Mouse (Mus musculus) heart, embryonic 13.5 days (tissue): Measurements from ENCODE around the gene Kif3c. TPM values are rescaled to one million over a fixed set of nuclear protein-coding genes. Genes with fewer than 3 reads are reported as not detected.

ENCODE experiments used
- ATAC-seq: fragments of 200-750 bp; cut with Nextera tagmentation; 2 replicates; pipeline ENCODE4 v1.8.0; 2017; ENCODE audit warnings: moderate TSS enrichment; ENCODE audit not compliant: insufficient number of reproducible peaks, low FRiP score, low TSS enrichment; ENCODE audit errors: extremely low read depth
- H3K27ac ChIP-seq: fragments of 300-500 bp; sonication (generic); replicated peaks from 2 replicates; pipeline ENCODE4 v1.5.1; 2015; ENCODE audit warnings: moderate library complexity, mild to moderate bottlenecking, inconsistent platforms
- H3K27me3 ChIP-seq: fragments of 300-500 bp; sonication (generic); replicated peaks from 2 replicates; pipeline ENCODE4 v1.6.1; 2015; ENCODE audit warnings: mild to moderate bottlenecking, inconsistent platforms
- H3K36me3 ChIP-seq: fragments of 300-500 bp; sonication (generic); 2 replicates; pipeline ENCODE4 v1.6.1; 2015; ENCODE audit warnings: mild to moderate bottlenecking, inconsistent platforms
- H3K4me1 ChIP-seq: fragments of 300-500 bp; sonication (generic); 2 replicates; pipeline ENCODE4 v1.6.1; 2015; ENCODE audit warnings: inconsistent platforms
- H3K4me2 ChIP-seq: fragments of 300-500 bp; sonication (generic); 2 replicates; pipeline ENCODE4 v1.6.1; 2015; ENCODE audit warnings: inconsistent platforms, mild to moderate bottlenecking, moderate library complexity
- H3K4me3 ChIP-seq: fragments of 300-500 bp; sonication (generic); 2 replicates; pipeline ENCODE4 v1.5.1; 2015; ENCODE audit warnings: moderate library complexity, mild to moderate bottlenecking, inconsistent platforms
- H3K9ac ChIP-seq: fragments of 300-500 bp; sonication (generic); 2 replicates; pipeline ENCODE4 v1.6.1; 2015; ENCODE audit warnings: inconsistent platforms, mild to moderate bottlenecking, moderate library complexity
- H3K9me3 ChIP-seq: fragments of 300-500 bp; sonication (generic); 2 replicates; pipeline ENCODE4 v1.6.1; 2016; ENCODE audit warnings: inconsistent platforms
- WGBS: fragments of 180-500 bp; shearing (Covaris S2); methylation state at CpG from one replicate; pipeline ENCODE4 v1.1.7; 2015; ENCODE audit warnings: mixed read lengths; 5-methylcytosine and 5-hydroxymethylcytosine counted together
- polyA plus RNA-seq: library from polyadenylated mRNA; unstranded; fragments of >200 nt; fragmentation: Nextera tagmentation; extraction: Ambion mirVana; gene quantifications from 2 replicates; pipeline ENCODE4 v1.2.1, GENCODE M21; 2015

Kif3c gene
- polyA plus RNA-seq, 1 experiment from 2014 or later: 5.6 TPM

GRCm38 (mm10) chr12:3440916-3441315 lies 76.0 kb downstream of the Kif3c start:
- Histone ChIP-seq H3K4me3 (no peak overlapping the region), H3K4me1 (peaks cover 13% of the 10 kb centered on the region), H3K9me3 (no peaks in the 10 kb centered on the region), H3K4me2 (no peak overlapping the region), H3K27ac (no peak overlapping the region), H3K9ac (no peak overlapping the region), H3K27me3 (no peaks in the 10 kb centered on the region), H3K36me3 (peaks cover 24% of the 10 kb centered on the region)
- WGBS: 66% methylated on average over 2 of the region's 2 CpGs
- ATAC-seq: no peak

- no peaks in the 10 kb centered on the region for H3K27me3 ChIP-seq
- ATAC-seq: no peak
Observed at GRCm38 (mm10) chr12:3441361-3441760, 76.4 kb downstream of the Kif3c start.

GRCm38 (mm10) chr12:3453554-3453953 lies 88.6 kb downstream of the Kif3c start:
- no peak for ATAC-seq
- Histone ChIP-seq H3K9me3 (no peaks in the 10 kb centered on the region), H3K27ac (no peak overlapping the region), H3K4me1 (no peaks in the 10 kb centered on the region), H3K4me3 (no peak overlapping the region), H3K9ac (no peak overlapping the region), H3K36me3 (peaks cover 57% of the 10 kb centered on the region), H3K4me2 (no peak overlapping the region), H3K27me3 (no peaks in the 10 kb centered on the region)
- WGBS: 92% methylated on average over 3 of the region's 3 CpGs

More at GRCm38 (mm10) chr12:3441361-3441760, 76.4 kb downstream of the Kif3c start:
- Histone ChIP-seq H3K4me3 (no peak overlapping the region), H3K4me2 (no peak overlapping the region), H3K9ac (no peak overlapping the region), H3K9me3 (no peaks in the 10 kb centered on the region), H3K4me1 (peaks cover 13% of the 10 kb centered on the region), H3K36me3 (peaks cover 24% of the 10 kb centered on the region), H3K27ac (no peak overlapping the region)
- 75% methylated on average over 5 of the region's 5 CpGs for WGBS

Other genes starting within 250 kb of the Kif3c start
- gene Rab10, start 55.2 kb upstream of the Kif3c start, polyA plus RNA-seq: 59.8 and 60.8 TPM in 2 replicates
- 14.2 and 15.2 TPM in 2 replicates for gene Asxl2, start 61.7 kb downstream of the Kif3c start, polyA plus RNA-seq
- gene Dtnb, start 207.2 kb downstream of the Kif3c start, polyA plus RNA-seq: 15.9 and 16.4 TPM in 2 replicates